Mouse (Mus musculus): ENCODE data around the gene Dap. TPM values are rescaled to one million over a fixed set of nuclear protein-coding genes. Genes with fewer than 3 reads are reported as not detected.
A peak's percentile ranks its signal among the peaks of the same experiment; 100 is the strongest.

Gene Dap
- 1 to 10 TPM; 7.5 to 8.5 TPM for total RNA-seq (2021)
- long read RNA-seq, transcript Dap-201 (4 exons, 1,555 nt) = major isoform, 6 of 7 reads
- long read RNA-seq, partial matches to known transcripts = 0 of 7 reads
- long read RNA-seq, other reads (novel, unspliced or antisense) = 1 of 7 reads

GRCm38 (mm10) chr15:31224135-31224761 is at the start of gene Dap:
TSS of gene Dap (plus strand) at chr15:31224314.
- peak; percentile 95 to 97 for DNase-seq (ENCODE audit: low spot score in 2 of 2)

GRCm38 (mm10) chr15:31176566-31176965 is 47.5 kb upstream of the Dap start:
- DNase-seq (ENCODE audit: low spot score in 2 of 2) = no peak

- no peak for DNase-seq (ENCODE audit: low spot score in 2 of 2)
Measured at GRCm38 (mm10) chr15:31184651-31185443, 39.3 kb upstream of the Dap start.

GRCm38 (mm10) chr15:31185506-31185905 is 38.6 kb upstream of the Dap start:
- DNase-seq (ENCODE audit: low spot score in 2 of 2) = no peak

GRCm38 (mm10) chr15:31186371-31186901 is 37.7 kb upstream of the Dap start:
- DNase-seq (ENCODE audit: low spot score in 2 of 2) = no peak

- DNase-seq (ENCODE audit: low spot score in 2 of 2) = no peak
Measured at GRCm38 (mm10) chr15:31192563-31192962, 31.6 kb upstream of the Dap start.

- no peak for DNase-seq (ENCODE audit: low spot score in 2 of 2)
Measured at GRCm38 (mm10) chr15:31195776-31196175, 28.3 kb upstream of the Dap start.

GRCm38 (mm10) chr15:31207346-31208093 is 16.6 kb upstream of the Dap start:
- no peak for DNase-seq (ENCODE audit: low spot score in 2 of 2)

- DNase-seq (ENCODE audit: low spot score in 2 of 2) = no peak
Measured at GRCm38 (mm10) chr15:31211910-31212309, 12.2 kb upstream of the Dap start.

- no peak for DNase-seq (ENCODE audit: low spot score in 2 of 2)
Measured at GRCm38 (mm10) chr15:31213619-31214270, 10.4 kb upstream of the Dap start.

- DNase-seq (ENCODE audit: low spot score in 2 of 2) = no peak
Measured at GRCm38 (mm10) chr15:31222216-31222615, 1.9 kb upstream of the Dap start.

GRCm38 (mm10) chr15:31223596-31224134 is 449 bp upstream of the Dap start:
- no peak for DNase-seq (ENCODE audit: low spot score in 2 of 2)

- DNase-seq (ENCODE audit: low spot score in 2 of 2) = no peak
Measured at GRCm38 (mm10) chr15:31224806-31225642, 910 bp downstream of the Dap start.

- no peak for DNase-seq (ENCODE audit: low spot score in 2 of 2)
Measured at GRCm38 (mm10) chr15:31225643-31226325, 1.7 kb downstream of the Dap start.

GRCm38 (mm10) chr15:31226464-31226863 is 2.4 kb downstream of the Dap start:
- DNase-seq (ENCODE audit: low spot score in 2 of 2) = no peak

- DNase-seq (ENCODE audit: low spot score in 2 of 2) = no peak
Measured at GRCm38 (mm10) chr15:31227793-31228192, 3.7 kb downstream of the Dap start.

- DNase-seq (ENCODE audit: low spot score in 2 of 2) = no peak
Measured at GRCm38 (mm10) chr15:31233006-31233405, 8.9 kb downstream of the Dap start.

- DNase-seq (ENCODE audit: low spot score in 2 of 2) = no peak
Measured at GRCm38 (mm10) chr15:31235794-31236548, 11.9 kb downstream of the Dap start.

GRCm38 (mm10) chr15:31236549-31236907 is 12.4 kb downstream of the Dap start:
- DNase-seq (ENCODE audit: low spot score in 2 of 2) = no peak

Measured in layer of hippocampus, adult 18-20 months (tissue).